Mouse (Mus musculus): ENCODE results near the gene Atg9a.

Gene Atg9a

DNA sequence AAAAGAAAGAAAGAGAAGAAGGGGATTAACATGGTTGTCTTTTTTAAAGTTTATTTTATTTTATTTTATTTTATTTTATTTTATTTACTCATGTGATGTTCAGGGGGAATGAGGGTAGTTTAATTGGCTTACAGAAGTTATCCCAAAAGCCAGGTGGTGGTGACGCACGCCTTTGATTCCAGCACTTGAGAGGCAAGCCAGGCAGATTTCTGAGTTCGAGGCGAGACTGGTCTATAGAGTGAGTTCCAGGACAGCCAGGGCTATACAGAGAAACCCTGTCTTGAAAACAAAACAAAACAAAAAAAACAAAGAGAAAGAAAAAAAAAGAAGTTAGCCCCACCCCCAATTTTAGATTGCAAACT is 31.8 kb downstream of the Atg9a start:
- no peak for DNase-seq

GRCm38 (mm10) chr1:75159540-75160255 is 32.3 kb downstream of the Atg9a start:
- no peak for DNase-seq

DNA sequence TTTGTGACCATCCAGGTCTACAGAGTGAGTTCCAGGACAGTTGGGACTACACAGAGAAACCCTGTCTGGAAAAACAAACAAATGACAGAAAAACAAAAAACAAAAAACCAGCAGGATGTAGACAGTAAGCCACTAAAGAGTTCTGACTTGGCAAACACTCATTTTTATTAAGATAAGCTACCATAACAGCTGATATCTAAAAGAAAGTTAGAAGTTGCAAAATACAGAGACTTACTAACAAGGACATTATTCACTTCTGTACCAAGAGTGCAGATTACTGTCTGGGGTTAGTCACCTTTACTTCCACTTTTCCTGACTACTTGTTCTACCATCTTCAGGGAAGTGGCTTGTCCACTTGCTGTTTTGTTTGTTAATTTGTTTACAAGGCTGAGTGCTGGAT is 33.0 kb downstream of the Atg9a start:
- DNase-seq = no peak

DNA sequence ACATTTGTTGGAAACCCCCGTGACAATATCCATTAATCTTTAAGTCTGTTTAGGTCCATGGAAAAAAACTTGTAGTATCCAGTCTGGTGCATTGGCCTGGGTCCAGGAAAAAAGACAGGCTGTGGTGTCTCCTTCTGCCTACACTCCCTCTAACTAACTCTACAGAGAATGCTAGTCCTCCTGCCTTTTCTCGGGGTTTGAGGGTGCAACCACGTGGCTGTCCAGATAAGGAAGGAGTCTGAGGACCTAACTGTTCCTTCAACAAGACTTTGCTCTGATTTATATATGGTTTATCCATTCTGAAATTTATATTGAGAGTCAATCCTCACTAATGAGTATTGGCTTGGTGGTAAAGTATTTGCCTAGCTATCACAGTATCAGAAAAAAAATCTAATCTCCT is 36.2 kb downstream of the Atg9a start:
- DNase-seq = no peak

DNA sequence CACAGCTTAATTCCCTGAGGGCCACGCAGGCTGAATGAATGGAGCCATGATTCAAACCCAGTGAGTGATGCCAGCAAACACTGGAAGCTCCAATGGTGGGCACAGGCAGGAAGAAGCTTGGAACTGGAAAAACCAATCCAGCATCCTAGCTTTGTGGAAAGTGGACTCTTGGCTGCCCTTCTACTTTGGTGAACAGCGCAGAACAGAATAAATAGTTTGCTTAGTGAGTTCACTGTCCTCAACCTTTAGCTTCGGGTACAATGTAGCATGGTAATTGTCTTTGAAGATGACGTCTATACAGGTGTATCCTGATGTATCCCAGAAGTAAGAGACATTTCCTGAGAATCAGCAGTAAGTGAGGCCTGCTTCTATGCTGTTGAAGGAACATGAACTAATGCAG is 43.3 kb downstream of the Atg9a start:
- no peak for DNase-seq

DNA sequence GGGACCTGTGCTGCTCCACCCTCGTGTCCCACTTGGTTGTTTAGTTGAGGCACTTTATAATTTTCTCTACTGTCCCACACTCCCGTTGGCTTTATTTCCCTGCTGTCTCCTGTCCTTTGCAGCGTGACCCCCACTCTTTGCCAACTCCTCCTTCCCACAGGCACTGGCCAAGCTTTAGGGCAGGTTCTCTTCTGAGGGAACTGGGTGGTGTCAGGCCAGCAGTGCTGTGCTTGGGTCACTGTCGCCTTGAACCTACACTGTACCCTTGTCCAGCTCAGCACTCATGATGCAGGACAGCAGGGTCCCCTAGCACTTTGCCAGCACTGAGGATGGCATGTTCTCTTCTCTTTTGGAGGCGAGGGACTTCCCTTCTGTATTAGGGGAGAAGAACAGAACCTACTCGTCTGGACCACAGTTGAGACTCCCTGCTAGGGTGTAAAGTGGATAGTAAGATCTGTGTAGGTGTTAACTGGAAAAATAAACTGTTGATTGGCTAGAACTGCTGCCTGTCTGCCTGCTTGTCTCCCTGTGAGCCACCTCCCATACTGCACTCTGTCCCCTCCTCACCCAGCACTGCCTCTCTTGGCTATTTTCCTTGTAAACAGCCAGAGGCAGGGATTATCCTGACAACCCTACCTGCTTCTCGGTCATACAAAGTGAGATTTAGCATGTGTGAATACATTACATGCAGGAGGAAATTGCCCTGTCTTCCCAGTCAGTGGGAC is 44.4 kb downstream of the Atg9a start:
- DNase-seq = no peak

DNA sequence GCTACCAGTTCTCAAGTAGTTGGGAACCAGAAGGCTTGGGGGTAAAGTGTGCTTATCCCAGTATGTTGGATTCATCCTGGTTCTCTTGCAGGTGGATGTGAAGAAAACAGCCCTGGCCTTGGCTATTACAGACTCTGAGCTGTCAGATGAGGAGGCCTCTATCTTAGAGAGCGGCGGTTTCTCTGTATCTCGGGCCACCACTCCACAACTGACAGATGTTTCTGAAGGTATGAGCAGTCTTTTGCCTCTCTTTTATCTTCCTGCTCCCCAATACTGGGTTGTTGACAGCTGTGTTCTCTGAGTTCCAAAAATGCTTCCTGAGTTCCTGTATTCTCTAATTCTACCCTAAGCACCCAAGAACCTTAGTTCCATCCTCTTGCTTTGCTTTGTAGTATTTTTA is 46.4 kb downstream of the Atg9a start:
- no peak for DNase-seq

DNA sequence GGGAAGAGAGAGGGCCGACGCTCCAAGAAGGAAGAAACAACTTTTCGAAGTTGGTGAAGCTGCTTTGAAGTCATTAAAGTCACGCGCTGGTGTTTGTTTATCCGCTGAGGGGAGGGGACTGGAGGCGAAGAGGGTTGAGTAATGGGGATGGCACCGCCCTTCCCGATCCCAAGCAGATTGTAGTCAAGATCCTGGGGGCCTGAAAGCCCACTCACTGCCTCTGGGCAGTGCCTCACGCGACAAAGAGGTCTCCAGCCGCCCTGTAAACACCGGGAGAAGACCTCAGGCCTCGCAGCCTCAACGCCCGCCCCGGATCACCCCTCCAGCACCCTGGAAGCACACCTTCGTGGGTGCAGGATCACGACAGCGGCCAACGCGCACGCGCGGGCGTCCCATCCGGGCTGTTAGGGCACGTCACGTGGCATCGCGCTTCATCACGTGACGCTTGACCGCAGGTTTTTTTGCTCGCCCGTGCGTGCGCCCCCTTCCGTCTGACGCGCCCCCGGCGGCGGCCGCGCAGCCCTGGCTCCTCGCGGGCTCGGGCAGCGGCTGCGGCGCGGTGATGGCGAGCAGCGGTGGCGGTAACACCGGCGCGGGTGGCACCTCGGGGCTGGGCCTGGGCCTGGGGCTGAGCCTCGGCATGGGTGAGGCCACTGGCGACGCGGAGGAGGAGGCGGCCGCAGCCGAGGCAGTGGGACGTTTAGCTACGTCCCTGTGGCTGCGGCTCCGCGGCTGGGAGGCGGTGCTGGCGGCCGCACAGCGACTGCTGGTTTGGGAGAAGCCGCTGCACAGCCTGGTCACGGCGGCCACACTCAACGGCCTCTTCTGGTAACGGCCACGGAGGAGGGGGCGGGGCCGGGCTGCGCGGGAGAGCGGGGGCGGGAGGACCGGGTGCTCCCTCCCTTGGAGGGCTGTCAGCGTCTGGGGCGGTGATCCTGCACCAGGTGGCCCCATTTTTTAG is 49.4 kb downstream of the Atg9a start, which contains the start of the genes Cnppd1 and Retreg2:
TSS of gene Cnppd1 (minus strand) at position 411 of the 961 bp plus-strand sequence.
TSS of gene Retreg2 (plus strand) at position 478 of the 961 bp plus-strand sequence.
- DNase-seq = peak; percentile 98

DNA sequence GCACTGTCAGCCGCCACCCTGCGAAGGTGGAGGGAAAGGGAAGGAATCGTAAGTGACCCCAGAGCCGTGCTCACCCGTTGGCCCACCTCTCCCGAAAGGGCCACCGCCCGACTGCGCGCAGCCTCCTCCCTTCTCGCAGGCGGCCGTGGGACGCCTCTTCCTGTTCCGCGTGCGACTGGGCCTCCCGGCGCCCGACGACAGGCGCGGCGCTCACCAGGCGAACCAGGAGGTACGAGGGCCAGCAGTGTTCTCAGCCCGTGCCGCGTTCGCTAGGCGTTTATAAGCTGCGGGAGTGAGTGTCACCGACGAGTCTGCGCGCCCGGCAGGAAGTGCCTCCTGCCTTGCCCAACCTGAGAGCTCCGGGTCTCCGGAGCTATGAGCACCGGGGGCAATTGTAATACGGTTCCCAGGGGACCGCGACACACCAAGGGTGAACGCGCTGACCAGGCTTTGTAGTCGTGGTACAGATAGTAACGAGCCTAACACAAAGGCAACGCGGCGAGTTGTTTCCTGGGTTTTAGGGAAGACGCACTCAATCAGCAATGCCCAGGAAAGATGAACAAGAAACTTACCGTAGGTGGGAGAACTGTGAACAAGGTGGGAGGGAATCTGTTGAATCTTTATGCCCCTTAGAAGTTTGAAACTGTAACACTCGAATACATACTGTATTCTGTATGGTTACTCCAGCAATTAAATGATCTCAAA is 50.4 kb downstream of the Atg9a start:
- peak; percentile 65 to 71 for DNase-seq

DNA sequence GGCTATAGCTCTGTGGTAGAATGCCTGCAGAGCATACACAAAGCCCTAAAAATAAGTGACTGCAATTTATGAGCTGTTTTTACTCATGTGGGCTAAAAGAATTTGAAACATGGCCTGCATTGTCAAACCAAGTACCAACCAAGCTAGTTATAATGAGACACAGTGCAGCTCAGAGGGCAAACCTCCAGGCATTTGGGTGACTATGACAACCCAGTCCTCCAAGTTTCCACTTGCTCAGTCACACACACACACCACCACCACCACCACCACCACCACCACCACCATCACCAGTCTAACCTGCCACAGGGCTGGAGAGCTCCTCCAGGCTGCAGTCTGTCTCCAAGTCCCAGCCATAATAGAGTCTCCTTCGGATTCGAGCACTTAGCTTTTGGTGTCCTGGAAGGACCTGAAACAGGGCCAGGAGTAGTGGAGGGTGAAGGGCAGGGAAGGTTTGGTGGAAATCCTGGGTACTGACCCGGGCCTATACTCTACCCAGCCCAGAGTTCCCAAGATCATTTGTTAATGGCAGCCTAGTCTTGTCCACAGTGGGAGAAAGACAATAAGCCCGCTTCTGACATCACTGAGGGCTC is 51.3 kb downstream of the Atg9a start:
- no peak for DNase-seq

DNA sequence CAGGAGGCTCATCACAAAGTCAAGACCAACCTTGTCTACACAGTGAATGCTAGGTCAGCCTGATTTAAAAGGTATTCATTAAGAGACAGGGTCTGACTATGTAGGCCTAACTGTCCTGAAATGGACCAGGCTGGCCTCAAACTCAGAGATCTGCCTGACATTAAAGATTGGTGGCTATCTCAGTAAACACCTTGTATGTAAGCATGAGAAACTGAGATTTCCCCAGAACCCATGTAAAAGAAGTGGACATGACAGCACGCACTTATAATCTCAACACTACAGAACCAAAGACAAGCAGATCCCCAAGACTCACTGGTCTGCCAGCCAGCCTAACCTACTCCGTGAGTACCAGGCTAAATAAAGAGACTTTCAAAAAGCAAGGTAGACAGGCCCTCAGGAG is 53.5 kb downstream of the Atg9a start:
- DNase-seq = no peak

- no peak for DNase-seq
Measured at GRCm38 (mm10) chr1:75136730-75137129, 55.3 kb downstream of the Atg9a start.

DNA sequence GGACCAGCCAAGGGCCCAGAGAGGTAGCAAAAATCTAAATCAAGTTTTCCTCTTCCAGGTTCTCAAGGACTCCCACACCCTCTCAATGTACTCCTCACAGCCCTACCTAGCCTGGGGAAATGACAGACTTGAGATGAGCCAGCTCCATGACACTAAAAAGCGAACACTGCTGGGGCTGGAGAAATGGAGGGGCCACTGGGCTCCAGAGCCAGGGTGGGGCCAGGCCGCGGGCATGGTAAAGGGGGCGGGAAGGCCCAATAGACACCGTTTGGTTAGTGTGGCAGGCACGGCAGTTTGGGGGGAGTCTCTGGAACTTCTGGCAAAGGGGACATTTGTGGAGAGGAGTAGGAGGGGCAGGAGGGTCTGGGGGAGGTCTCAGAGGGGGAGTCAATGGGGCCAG is 55.7 kb downstream of the Atg9a start:
- DNase-seq = no peak

DNA sequence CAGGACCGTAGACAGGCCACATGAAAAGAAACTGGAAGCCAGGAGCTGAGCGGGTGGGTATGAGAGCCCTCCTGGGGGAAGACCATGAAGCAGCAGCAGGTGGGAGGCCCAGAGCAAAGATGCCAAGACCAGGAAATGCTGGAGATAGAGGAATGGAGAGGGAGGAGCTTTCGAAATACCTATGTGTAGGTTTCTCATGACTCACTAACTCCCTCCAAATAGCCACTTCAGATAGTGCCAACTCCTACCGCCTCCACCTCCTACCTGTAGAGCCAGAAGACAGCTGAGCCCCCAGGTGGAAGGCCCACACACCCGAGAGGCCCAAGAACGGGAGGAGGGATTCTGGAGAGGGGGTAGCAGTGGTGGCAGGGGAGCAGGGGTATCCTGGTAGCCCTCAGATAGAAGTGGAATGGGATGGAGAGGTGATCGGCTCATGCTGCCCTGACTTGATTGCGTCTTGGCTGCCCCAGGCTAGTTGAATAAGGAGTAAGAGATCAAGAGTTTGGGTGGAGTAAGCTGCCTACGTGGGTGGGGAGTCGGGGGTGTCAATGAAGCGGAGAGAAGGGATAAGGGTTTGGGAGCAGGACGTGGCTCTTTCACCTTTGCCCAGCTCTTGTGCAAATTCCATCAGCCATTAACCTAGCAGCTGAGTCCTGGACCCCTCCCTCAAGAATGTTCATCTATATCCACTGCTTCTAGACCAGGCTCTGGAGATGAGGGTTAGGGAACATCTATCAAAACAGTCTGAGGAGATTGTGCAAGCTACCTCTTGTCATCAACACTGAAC is 58.4 kb downstream of the Atg9a start, which contains the start of gene Slc23a3:
TSS of gene Slc23a3 (minus strand) at position 470 of the 787 bp plus-strand sequence.
- DNase-seq = no peak
